Mouse (Mus musculus): ENCODE data around the gene Aldh3b3. TPM values are rescaled to one million over a fixed set of nuclear protein-coding genes. Genes with fewer than 3 reads are reported as not detected.

The Aldh3b3 gene
- polyA plus RNA-seq, 1 experiment from 2014 or later = not detected

- no peak overlapping the region for H3K4me3 ChIP-seq (ENCODE audit: low read depth, low read length)
- no peaks in the 10 kb centered on the region for H3K9me3 ChIP-seq (replicated peaks; ENCODE audit: control insufficient read depth, low read length, poor library complexity, severe bottlenecking)
- no peak overlapping the region for H3K4me2 ChIP-seq (ENCODE audit: low read length)
- no peak for ATAC-seq
- 91% methylated on average over 9 of the region's 9 CpGs for WGBS
- no peak overlapping the region for H3K27ac ChIP-seq (ENCODE audit: low read length)
- H3K4me1 ChIP-seq (ENCODE audit: control insufficient read depth, insufficient read depth, low read length) = peaks cover 13% of the 10 kb centered on the region
- no peaks in the 10 kb centered on the region for H3K36me3 ChIP-seq (ENCODE audit: control insufficient read depth, insufficient read depth, low read length)
- peaks cover 8% of the 10 kb centered on the region for H3K27me3 ChIP-seq (ENCODE audit: control insufficient read depth, insufficient read depth, low read depth, low read length)
- no peak overlapping the region for H3K9ac ChIP-seq (ENCODE audit: low read depth, low read length)
Measured at GRCm38 (mm10) chr19:3931716-3932115, 26.7 kb upstream of the Aldh3b3 start.

- Histone ChIP-seq H3K27me3 (ENCODE audit: control insufficient read depth, insufficient read depth, low read depth, low read length) (peaks cover 8% of the 10 kb centered on the region), H3K4me1 (ENCODE audit: control insufficient read depth, insufficient read depth, low read length) (peaks cover 11% of the 10 kb centered on the region), H3K27ac (ENCODE audit: low read length) (no peak within 1 kb of the TSS), H3K9ac (ENCODE audit: low read depth, low read length) (peak within 1 kb of the TSS; percentile 51), H3K9me3 (replicated peaks; ENCODE audit: control insufficient read depth, low read length, poor library complexity, severe bottlenecking) (no peaks in the 10 kb centered on the region), H3K4me2 (ENCODE audit: low read length) (peak within 1 kb of the TSS; percentile 65), H3K4me3 (ENCODE audit: low read depth, low read length) (peak within 1 kb of the TSS; percentile 40), H3K36me3 (ENCODE audit: control insufficient read depth, insufficient read depth, low read length) (no peaks in the 10 kb centered on the region)
- peak; percentile 51; the same call in 1 of the 2 replicates for ATAC-seq
- 8% methylated on average over 38 of the region's 42 CpGs for WGBS
Measured at GRCm38 (mm10) chr19:3935032-3935895, 23.2 kb upstream of the Aldh3b3 start, which contains the start of gene Unc93b1. Gene Unc93b1, plus strand, starts transcription at chr19:3935186.

- H3K4me1 ChIP-seq (ENCODE audit: control insufficient read depth, insufficient read depth, low read length) = peaks cover 11% of the 10 kb centered on the region
- ATAC-seq = no peak
- H3K9me3 ChIP-seq (replicated peaks; ENCODE audit: control insufficient read depth, low read length, poor library complexity, severe bottlenecking) = no peaks in the 10 kb centered on the region
- H3K9ac ChIP-seq (ENCODE audit: low read depth, low read length) = peak overlapping the region; percentile 51
- H3K27ac ChIP-seq (ENCODE audit: low read length) = no peak overlapping the region
- H3K4me3 ChIP-seq (ENCODE audit: low read depth, low read length) = peak overlapping the region; percentile 40
- WGBS = 6% methylated on average over 22 of the region's 22 CpGs
- peaks cover 8% of the 10 kb centered on the region for H3K27me3 ChIP-seq (ENCODE audit: control insufficient read depth, insufficient read depth, low read depth, low read length)
- H3K4me2 ChIP-seq (ENCODE audit: low read length) = peak overlapping the region; percentile 65
- no peaks in the 10 kb centered on the region for H3K36me3 ChIP-seq (ENCODE audit: control insufficient read depth, insufficient read depth, low read length)
Measured at GRCm38 (mm10) chr19:3935896-3936850, 22.3 kb upstream of the Aldh3b3 start.

GRCm38 (mm10) chr19:3942315-3942714, 16.1 kb upstream of the Aldh3b3 start:
- 82% methylated on average over 7 of the region's 7 CpGs for WGBS
- Histone ChIP-seq H3K27ac (ENCODE audit: low read length) (no peak overlapping the region), H3K27me3 (ENCODE audit: control insufficient read depth, insufficient read depth, low read depth, low read length) (peaks cover 3% of the 10 kb centered on the region), H3K4me3 (ENCODE audit: low read depth, low read length) (no peak overlapping the region), H3K36me3 (ENCODE audit: control insufficient read depth, insufficient read depth, low read length) (no peaks in the 10 kb centered on the region), H3K9me3 (replicated peaks; ENCODE audit: control insufficient read depth, low read length, poor library complexity, severe bottlenecking) (no peaks in the 10 kb centered on the region), H3K9ac (ENCODE audit: low read depth, low read length) (no peak overlapping the region), H3K4me2 (ENCODE audit: low read length) (no peak overlapping the region), H3K4me1 (ENCODE audit: control insufficient read depth, insufficient read depth, low read length) (no peaks in the 10 kb centered on the region)
- no peak for ATAC-seq

GRCm38 (mm10) chr19:3942986-3943735, 15.3 kb upstream of the Aldh3b3 start:
- Histone ChIP-seq H3K9me3 (replicated peaks; ENCODE audit: control insufficient read depth, low read length, poor library complexity, severe bottlenecking) (no peaks in the 10 kb centered on the region), H3K9ac (ENCODE audit: low read depth, low read length) (no peak overlapping the region)

GRCm38 (mm10) chr19:3945872-3946564, 12.4 kb upstream of the Aldh3b3 start:
- Histone ChIP-seq H3K9me3 (replicated peaks; ENCODE audit: control insufficient read depth, low read length, poor library complexity, severe bottlenecking) (no peaks in the 10 kb centered on the region), H3K27me3 (ENCODE audit: control insufficient read depth, insufficient read depth, low read depth, low read length) (peaks cover 3% of the 10 kb centered on the region)
- 34% methylated on average over 10 of the region's 10 CpGs for WGBS

More at GRCm38 (mm10) chr19:3942986-3943735, 15.3 kb upstream of the Aldh3b3 start:
- WGBS = 25% methylated on average over 27 of the region's 27 CpGs
- ATAC-seq = no peak
- Histone ChIP-seq H3K27ac (ENCODE audit: low read length) (no peak overlapping the region), H3K4me2 (ENCODE audit: low read length) (no peak overlapping the region), H3K27me3 (ENCODE audit: control insufficient read depth, insufficient read depth, low read depth, low read length) (peaks cover 3% of the 10 kb centered on the region), H3K4me3 (ENCODE audit: low read depth, low read length) (no peak overlapping the region), H3K36me3 (ENCODE audit: control insufficient read depth, insufficient read depth, low read length) (no peaks in the 10 kb centered on the region), H3K4me1 (ENCODE audit: control insufficient read depth, insufficient read depth, low read length) (no peaks in the 10 kb centered on the region)

GRCm38 (mm10) chr19:3946715-3947114, 11.7 kb upstream of the Aldh3b3 start:
- no peak overlapping the region for H3K4me2 ChIP-seq (ENCODE audit: low read length)
- 13% methylated on average over 2 of the region's 2 CpGs for WGBS
- peaks cover 3% of the 10 kb centered on the region for H3K27me3 ChIP-seq (ENCODE audit: control insufficient read depth, insufficient read depth, low read depth, low read length)
- peak; percentile 58; the same call in 1 of the 2 replicates for ATAC-seq
- no peak overlapping the region for H3K9ac ChIP-seq (ENCODE audit: low read depth, low read length)
- H3K4me3 ChIP-seq (ENCODE audit: low read depth, low read length) = no peak overlapping the region
- H3K36me3 ChIP-seq (ENCODE audit: control insufficient read depth, insufficient read depth, low read length) = no peaks in the 10 kb centered on the region
- H3K4me1 ChIP-seq (ENCODE audit: control insufficient read depth, insufficient read depth, low read length) = no peaks in the 10 kb centered on the region
- H3K27ac ChIP-seq (ENCODE audit: low read length) = no peak overlapping the region
- no peaks in the 10 kb centered on the region for H3K9me3 ChIP-seq (replicated peaks; ENCODE audit: control insufficient read depth, low read length, poor library complexity, severe bottlenecking)

More at GRCm38 (mm10) chr19:3945872-3946564, 12.4 kb upstream of the Aldh3b3 start:
- H3K4me1 ChIP-seq (ENCODE audit: control insufficient read depth, insufficient read depth, low read length) = no peaks in the 10 kb centered on the region
- no peak overlapping the region for H3K4me2 ChIP-seq (ENCODE audit: low read length)
- H3K9ac ChIP-seq (ENCODE audit: low read depth, low read length) = no peak overlapping the region
- H3K27ac ChIP-seq (ENCODE audit: low read length) = no peak overlapping the region
- H3K36me3 ChIP-seq (ENCODE audit: control insufficient read depth, insufficient read depth, low read length) = no peaks in the 10 kb centered on the region
- H3K4me3 ChIP-seq (ENCODE audit: low read depth, low read length) = no peak overlapping the region
- no peak for ATAC-seq

GRCm38 (mm10) chr19:3947813-3948212, 10.6 kb upstream of the Aldh3b3 start:
- Histone ChIP-seq H3K4me1 (ENCODE audit: control insufficient read depth, insufficient read depth, low read length) (no peaks in the 10 kb centered on the region), H3K4me2 (ENCODE audit: low read length) (no peak overlapping the region), H3K36me3 (ENCODE audit: control insufficient read depth, insufficient read depth, low read length) (no peaks in the 10 kb centered on the region), H3K27me3 (ENCODE audit: control insufficient read depth, insufficient read depth, low read depth, low read length) (peaks cover 2% of the 10 kb centered on the region), H3K9me3 (replicated peaks; ENCODE audit: control insufficient read depth, low read length, poor library complexity, severe bottlenecking) (no peaks in the 10 kb centered on the region), H3K4me3 (ENCODE audit: low read depth, low read length) (no peak overlapping the region), H3K27ac (ENCODE audit: low read length) (no peak overlapping the region), H3K9ac (ENCODE audit: low read depth, low read length) (no peak overlapping the region)
- 77% methylated on average over 3 of the region's 3 CpGs for WGBS
- no peak for ATAC-seq
